Mouse (Mus musculus) liver, postnatal 0 days (tissue): ENCODE data around the gene Ezh1.

Experiments used
- CTCF ChIP-seq: sonication (generic); IDR thresholded peaks from 2 replicates; pipeline ENCODE4 v1.5.1; 2016; ENCODE audit warnings: antibody characterized with exemption, low read depth
- EP300 ChIP-seq: IDR thresholded peaks from 2 replicates; pipeline ENCODE4 v1.6.1; 2016; ENCODE audit warnings: antibody characterized with exemption, low read depth, mild to moderate bottlenecking

DNA sequence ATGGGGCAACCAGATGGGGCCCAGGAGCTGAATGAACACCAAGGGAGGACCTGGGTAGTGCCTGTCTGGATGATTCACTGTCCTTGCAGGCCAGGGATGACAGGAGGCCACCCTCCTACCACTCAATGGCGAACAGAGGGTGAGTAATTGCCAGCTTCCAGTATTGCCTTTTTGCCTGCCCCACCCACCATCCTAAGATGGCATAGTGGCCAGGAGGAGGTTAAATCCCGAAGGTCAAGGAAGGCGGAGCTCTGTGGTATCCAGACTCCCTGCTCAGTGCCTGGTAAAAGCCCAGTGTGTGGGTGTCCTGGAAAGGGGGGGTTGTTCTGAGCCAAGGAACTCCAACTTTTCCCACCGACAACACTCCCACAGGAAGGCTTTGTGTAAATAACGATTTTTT is 64.0 kb downstream of the Ezh1 start:
- no peak for TF ChIP-seq CTCF
- no peak for TF ChIP-seq EP300
